Mouse (Mus musculus) limb, embryonic 14.5 days (tissue): ENCODE data around the gene Cox15. TPM values are rescaled to one million over a fixed set of nuclear protein-coding genes. Genes with fewer than 3 reads are reported as not detected.

Source experiments
- ATAC-seq: fragments of 200-750 bp; cut with Nextera tagmentation; 2 replicates; pipeline ENCODE4 v1.8.0; 2017; ENCODE audit warnings: low read depth, moderate number of reproducible peaks, moderate TSS enrichment; ENCODE audit not compliant: low FRiP score
- DNase-seq: peaks from one replicate; pipeline ENCODE4 v3.0.0-alpha.2; 2015; ENCODE audit warnings: low spot score
- H3K27ac ChIP-seq: fragments of 300-500 bp; sonication (generic); replicated peaks from 2 replicates; pipeline ENCODE4 v1.5.1; 2014; ENCODE audit warnings: low read depth, mild to moderate bottlenecking, low read length, moderate library complexity, mixed read lengths
- H3K27me3 ChIP-seq: fragments of 300-500 bp; sonication (generic); 2 replicates; pipeline ENCODE4 v1.6.1; 2014; ENCODE audit warnings: low read length, mixed read lengths; ENCODE audit not compliant: control insufficient read depth, insufficient read depth
- H3K36me3 ChIP-seq: fragments of 300-500 bp; sonication (generic); 2 replicates; pipeline ENCODE4 v1.6.1; 2014; ENCODE audit warnings: mild to moderate bottlenecking, low read length, moderate library complexity, mixed read lengths; ENCODE audit not compliant: control insufficient read depth, insufficient read depth
- H3K4me1 ChIP-seq: fragments of 300-500 bp; sonication (generic); 2 replicates; pipeline ENCODE4 v1.6.1; 2014; ENCODE audit warnings: antibody characterized with exemption, low read length, mixed read lengths; ENCODE audit not compliant: control insufficient read depth, insufficient read depth
- H3K4me2 ChIP-seq: fragments of 300-500 bp; sonication (generic); replicated peaks from 2 replicates; pipeline ENCODE4 v1.6.1; 2014; ENCODE audit warnings: low read depth, mild to moderate bottlenecking, low read length, moderate library complexity; ENCODE audit not compliant: severe bottlenecking
- H3K4me3 ChIP-seq: fragments of 300-500 bp; sonication (generic); replicated peaks from 2 replicates; pipeline ENCODE4 v1.5.1; 2014; ENCODE audit warnings: low read length
- H3K9ac ChIP-seq: fragments of 300-500 bp; sonication (generic); 2 replicates; pipeline ENCODE4 v1.6.1; 2014; ENCODE audit warnings: mild to moderate bottlenecking, low read depth, low read length, moderate library complexity; ENCODE audit not compliant: severe bottlenecking
- H3K9me3 ChIP-seq: fragments of 300-500 bp; sonication (generic); 2 replicates; pipeline ENCODE4 v1.6.1; 2016; ENCODE audit warnings: low read length; ENCODE audit not compliant: control insufficient read depth
- POLR2A ChIP-seq: fragments of 200-500 bp; IDR thresholded peaks from 2 replicates; pipeline ENCODE4 v1.8.0; 2012; ENCODE audit warnings: inconsistent platforms, mild to moderate bottlenecking, moderate library complexity, borderline replicate concordance; ENCODE audit not compliant: insufficient read depth, insufficient read length; ENCODE audit errors: extremely low read depth
- WGBS: fragments of 180-500 bp; shearing (Covaris S2); extraction: QIAGEN DNeasy Blood & Tissue Kit; methylation state at CpG from one replicate; pipeline ENCODE4 v1.1.7; 2014; 5-methylcytosine and 5-hydroxymethylcytosine counted together
- polyA plus RNA-seq, 2 experiments: library from polyadenylated mRNA; depleted of rRNA in 1 of 2; stranded (reverse) in 1 of 2; unstranded in 1 of 2; fragments of >200 nt; fragmentation: Nextera tagmentation in 1 of 2; extraction: Ambion mirVana in 1 of 2; gene quantifications; 2 replicates each; pipeline versions ENCODE4 v1.2.1 to v1.2.3; 2012 to 2014

Gene Cox15
- polyA plus RNA-seq, 2 experiments = 7.7 to 15.8 TPM

GRCm38 (mm10) chr19:43750008-43750407 lies 2.8 kb downstream of the Cox15 start:
- peaks cover 51% of the 10 kb centered on the region for H3K36me3 ChIP-seq
- WGBS = 97% methylated on average over 2 of the region's 2 CpGs
- no peak overlapping the region for H3K4me2 ChIP-seq
- ATAC-seq = no peak
- TF ChIP-seq POLR2A = no peak
- H3K9me3 ChIP-seq = no peaks in the 10 kb centered on the region
- H3K27ac ChIP-seq = no peak overlapping the region
- H3K9ac ChIP-seq = no peak overlapping the region
- H3K4me1 ChIP-seq = 0 out of 2 replicates have a peak, but pooled peaks cover 3% of the 10 kb centered on the region
- no peak overlapping the region for H3K4me3 ChIP-seq
- H3K27me3 ChIP-seq = no peaks in the 10 kb centered on the region
- DNase-seq = no peak

- H3K36me3 ChIP-seq = peaks cover 70% of the 10 kb centered on the region
- WGBS = 94% methylated on average over 4 of the region's 4 CpGs
- TF ChIP-seq POLR2A = no peak
Measured at GRCm38 (mm10) chr19:43747877-43748276, 4.9 kb downstream of the Cox15 start.

GRCm38 (mm10) chr19:43745740-43746139 lies 7.1 kb downstream of the Cox15 start:
- Histone ChIP-seq H3K4me3 (no peak overlapping the region), H3K27me3 (no peaks in the 10 kb centered on the region), H3K9me3 (no peaks in the 10 kb centered on the region), H3K9ac (no peak overlapping the region), H3K4me2 (no peak overlapping the region), H3K4me1 (no peaks in the 10 kb centered on the region), H3K36me3 (peaks cover 83% of the 10 kb centered on the region), H3K27ac (no peak overlapping the region)
- ATAC-seq = no peak
- 91% methylated on average over 3 of the region's 3 CpGs for whole genome bisulfite sequencing
- no peak for TF ChIP-seq POLR2A
- no peak for DNase-seq

More at GRCm38 (mm10) chr19:43747877-43748276, 4.9 kb downstream of the Cox15 start:
- H3K27ac ChIP-seq = no peak overlapping the region
- no peak overlapping the region for H3K4me2 ChIP-seq
- 0 out of 2 replicates have a peak, but pooled peaks cover 3% of the 10 kb centered on the region for H3K4me1 ChIP-seq
- no peak for DNase-seq
- no peaks in the 10 kb centered on the region for H3K9me3 ChIP-seq
- no peak for ATAC-seq
- H3K9ac ChIP-seq = no peak overlapping the region
- no peak overlapping the region for H3K4me3 ChIP-seq
- H3K27me3 ChIP-seq = no peaks in the 10 kb centered on the region

- H3K4me1 ChIP-seq = no peaks in the 10 kb centered on the region
- no peaks in the 10 kb centered on the region for H3K27me3 ChIP-seq
- H3K4me2 ChIP-seq = no peak overlapping the region
- ATAC-seq = no peak
- H3K27ac ChIP-seq = no peak overlapping the region
- DNase-seq = no peak
- H3K9me3 ChIP-seq = no peaks in the 10 kb centered on the region
- TF ChIP-seq POLR2A = no peak
- WGBS = 92% methylated on average over 7 of the region's 7 CpGs
- H3K36me3 ChIP-seq = peaks cover 87% of the 10 kb centered on the region
- H3K9ac ChIP-seq = no peak overlapping the region
- no peak overlapping the region for H3K4me3 ChIP-seq
Measured at GRCm38 (mm10) chr19:43743401-43743800, 9.4 kb downstream of the Cox15 start.

DNA sequence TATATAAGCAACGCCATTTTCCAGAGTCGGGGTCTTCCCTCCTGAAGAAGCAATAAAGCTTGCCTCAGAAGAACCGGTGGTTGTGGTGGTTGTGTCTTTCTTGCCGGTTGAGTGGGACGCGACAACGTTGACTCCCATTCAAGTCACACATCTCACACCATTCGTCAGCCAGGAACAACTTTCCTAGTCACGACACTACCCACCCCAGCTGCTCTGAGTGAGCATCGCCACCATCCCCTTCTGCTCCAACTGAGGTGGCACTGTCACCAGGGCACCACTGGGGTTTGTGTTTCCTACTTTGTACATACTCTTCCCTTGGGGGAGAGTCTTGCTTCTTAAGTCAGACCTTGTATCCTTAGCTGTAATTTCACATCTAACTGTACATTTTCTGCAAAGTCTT lies 14.4 kb downstream of the Cox15 start:
- Histone ChIP-seq H3K36me3 (peaks cover 78% of the 10 kb centered on the region), H3K27ac (no peak overlapping the region), H3K9ac (no peak overlapping the region), H3K27me3 (no peaks in the 10 kb centered on the region), H3K4me2 (no peak overlapping the region), H3K4me1 (no peaks in the 10 kb centered on the region), H3K4me3 (no peak overlapping the region), H3K9me3 (no peaks in the 10 kb centered on the region)
- WGBS = 98% methylated on average over 10 of the region's 10 CpGs
- DNase-seq (no peak), ATAC-seq (no peak)
- TF ChIP-seq POLR2A = no peak

DNA sequence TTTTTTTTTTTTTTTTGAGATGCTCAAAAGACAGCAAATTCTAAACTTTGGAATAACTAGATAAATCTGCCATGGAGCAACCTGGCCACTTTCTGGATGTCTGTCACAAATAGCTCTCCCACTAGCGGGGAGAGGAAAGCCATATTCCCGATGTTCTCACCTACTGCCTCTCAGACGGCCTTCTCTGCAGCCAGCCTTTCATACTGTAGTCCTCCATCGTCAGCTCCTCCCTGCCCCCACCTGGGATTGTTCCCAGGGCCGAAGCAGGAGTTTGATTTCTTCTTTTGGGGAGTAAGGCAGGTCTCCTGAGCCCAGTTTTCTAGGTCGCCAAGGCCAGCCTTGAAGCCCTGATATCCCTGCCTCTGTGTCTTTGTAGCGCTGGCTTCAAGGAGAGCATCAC lies 21.6 kb downstream of the Cox15 start:
- Histone ChIP-seq H3K9me3 (no peaks in the 10 kb centered on the region), H3K4me2 (no peak overlapping the region), H3K27ac (no peak overlapping the region), H3K4me3 (no peak overlapping the region), H3K36me3 (peaks cover 44% of the 10 kb centered on the region), H3K27me3 (no peaks in the 10 kb centered on the region), H3K9ac (no peak overlapping the region), H3K4me1 (no peaks in the 10 kb centered on the region)
- no peak for TF ChIP-seq POLR2A
- no peak for DNase-seq
- ATAC-seq = no peak
- WGBS = 62% methylated on average over 7 of the region's 7 CpGs
